Mouse (Mus musculus): Measurements from ENCODE around the gene Gpd2.

Gpd2 gene

GRCm38 (mm10) chr2:57301539-57301938, 64.1 kb downstream of the Gpd2 start:
- DNase-seq (ENCODE audit: low spot score in 2 of 2): no peak

- no peak for DNase-seq (ENCODE audit: low spot score in 2 of 2)
Measured at GRCm38 (mm10) chr2:57304212-57304611, 66.8 kb downstream of the Gpd2 start.

- DNase-seq (ENCODE audit: low spot score in 2 of 2): no peak
Measured at GRCm38 (mm10) chr2:57312268-57312797, 74.9 kb downstream of the Gpd2 start.

- DNase-seq (ENCODE audit: low spot score in 2 of 2): no peak
Measured at GRCm38 (mm10) chr2:57316055-57316454, 78.6 kb downstream of the Gpd2 start.

- DNase-seq (ENCODE audit: low spot score in 2 of 2): no peak
Measured at GRCm38 (mm10) chr2:57318336-57318735, 80.9 kb downstream of the Gpd2 start.

GRCm38 (mm10) chr2:57326091-57326490, 88.7 kb downstream of the Gpd2 start:
- no peak for DNase-seq (ENCODE audit: low spot score in 2 of 2)

- DNase-seq (ENCODE audit: low spot score in 2 of 2): no peak
Measured at GRCm38 (mm10) chr2:57329327-57329726, 91.9 kb downstream of the Gpd2 start.

- DNase-seq (ENCODE audit: low spot score in 2 of 2): no peak
Measured at GRCm38 (mm10) chr2:57330812-57331211, 93.4 kb downstream of the Gpd2 start.

- no peak for DNase-seq (ENCODE audit: low spot score in 2 of 2)
Measured at GRCm38 (mm10) chr2:57331266-57331665, 93.8 kb downstream of the Gpd2 start.

- DNase-seq (ENCODE audit: low spot score in 2 of 2): no peak
Measured at GRCm38 (mm10) chr2:57333481-57333880, 96.0 kb downstream of the Gpd2 start.

GRCm38 (mm10) chr2:57335397-57335796, 98.0 kb downstream of the Gpd2 start:
- DNase-seq (ENCODE audit: low spot score in 2 of 2): no peak

- no peak for DNase-seq (ENCODE audit: low spot score in 2 of 2)
Measured at GRCm38 (mm10) chr2:57338779-57339178, 101.3 kb downstream of the Gpd2 start.

GRCm38 (mm10) chr2:57342910-57343309, 105.5 kb downstream of the Gpd2 start:
- DNase-seq (ENCODE audit: low spot score in 2 of 2): no peak

GRCm38 (mm10) chr2:57350615-57351014, 113.2 kb downstream of the Gpd2 start:
- DNase-seq (ENCODE audit: low spot score in 2 of 2): no peak

- DNase-seq (ENCODE audit: low spot score in 2 of 2): no peak
Measured at GRCm38 (mm10) chr2:57353722-57354432, 116.4 kb downstream of the Gpd2 start.

- DNase-seq (ENCODE audit: low spot score in 2 of 2): no peak
Measured at GRCm38 (mm10) chr2:57354848-57355247, 117.4 kb downstream of the Gpd2 start.

GRCm38 (mm10) chr2:57356222-57356822, 118.9 kb downstream of the Gpd2 start:
- no peak for DNase-seq (ENCODE audit: low spot score in 2 of 2)

- DNase-seq (ENCODE audit: low spot score in 2 of 2): no peak
Measured at GRCm38 (mm10) chr2:57362503-57362902, 125.1 kb downstream of the Gpd2 start.

- DNase-seq (ENCODE audit: low spot score in 2 of 2): no peak
Measured at GRCm38 (mm10) chr2:57374647-57375046, 137.2 kb downstream of the Gpd2 start.

GRCm38 (mm10) chr2:57375138-57375837, 137.9 kb downstream of the Gpd2 start:
- DNase-seq (ENCODE audit: low spot score in 2 of 2): no peak

- DNase-seq (ENCODE audit: low spot score in 2 of 2): no peak
Measured at GRCm38 (mm10) chr2:57378147-57378889, 140.9 kb downstream of the Gpd2 start.

- no peak for DNase-seq (ENCODE audit: low spot score in 2 of 2)
Measured at GRCm38 (mm10) chr2:57384625-57385024, 147.2 kb downstream of the Gpd2 start.

All from right cerebral cortex, postnatal 36 days (tissue).